Mouse (Mus musculus): ENCODE data around the gene Gm20518. TPM values are rescaled to one million over a fixed set of nuclear protein-coding genes. Genes with fewer than 3 reads are reported as not detected.

The Gm20518 gene
- total and polyA plus RNA-seq, 2 experiments = 0.09 to 0.34 TPM

DNA sequence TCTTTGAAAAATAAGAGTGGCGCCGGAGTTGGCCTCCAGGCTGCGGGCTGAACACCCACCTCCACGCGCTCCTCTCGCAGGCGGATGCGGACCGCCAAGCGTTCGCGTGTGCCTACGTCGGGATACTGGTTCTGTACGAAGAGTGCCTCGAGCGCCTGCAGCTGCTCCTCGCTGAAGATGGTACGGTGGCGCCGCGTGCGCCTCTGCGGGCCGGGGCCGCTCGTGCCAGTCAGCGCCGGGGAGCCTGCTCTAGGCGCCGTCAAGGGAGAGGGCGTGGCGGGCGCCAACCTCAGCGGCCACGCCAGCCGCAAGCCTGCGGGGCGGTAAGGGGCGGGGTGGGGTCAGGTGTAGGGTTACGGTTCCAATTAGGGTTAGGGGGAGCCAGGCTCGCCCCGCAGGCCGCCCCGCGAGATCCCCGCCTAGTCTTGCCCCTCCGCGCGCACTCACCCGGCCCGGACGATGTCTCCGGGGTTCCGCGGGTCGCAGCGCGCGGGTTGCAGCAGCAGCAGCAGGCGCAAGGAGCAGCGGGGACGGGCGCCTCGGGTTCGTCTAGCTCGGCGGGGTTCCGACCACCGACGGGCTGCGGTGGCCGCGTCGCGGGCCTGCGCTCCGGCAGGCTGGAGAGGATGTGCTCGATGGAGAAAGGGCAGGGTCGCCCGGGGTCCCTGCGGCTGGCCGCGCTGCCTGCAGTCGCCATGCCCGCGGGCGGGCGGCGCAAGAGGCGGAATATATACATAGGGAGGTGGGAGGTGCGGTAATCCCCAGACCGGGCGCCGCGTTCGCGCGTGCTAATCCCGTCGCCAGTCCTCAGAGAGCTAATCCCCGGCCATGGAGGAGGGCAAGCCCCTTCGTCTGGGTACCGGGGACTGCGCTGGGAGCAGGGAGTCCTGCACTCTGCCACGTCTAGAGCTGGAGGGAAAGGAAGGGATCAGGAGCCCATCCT, 23.1 kb upstream of the Gm20518 start, which contains the start of gene Gsc2:
TSS of gene Gsc2 (minus strand) at position 753 of the 943 bp plus-strand sequence.
- WGBS = 3% methylated on average over 106 of the region's 106 CpGs
- peaks cover 4% of the 10 kb centered on the region; the same call in 1 of the 2 replicates for H3K79me2 ChIP-seq (ENCODE audit: control insufficient read depth, insufficient read depth, low read length)
- H3K4me1 ChIP-seq (ENCODE audit: control insufficient read depth, insufficient read depth, low read length) = peaks cover 4% of the 10 kb centered on the region; the same call in 1 of the 2 replicates
- peaks cover 11% of the 10 kb centered on the region for H3K27me3 ChIP-seq (ENCODE audit: control insufficient read depth, insufficient read depth, low read length)
- H3K9ac ChIP-seq (ENCODE audit: low read depth, low read length) = no peak within 1 kb of the TSS
- H3K27ac ChIP-seq (replicated peaks; ENCODE audit: insufficient read depth, low read depth, low read length) = no peak within 1 kb of the TSS
- H3K4me3 ChIP-seq (ENCODE audit: insufficient read depth, low read depth, low read length) = peak within 1 kb of the TSS; percentile 16; the same call in 1 of the 2 replicates
- H3K36me3 ChIP-seq (ENCODE audit: control insufficient read depth, insufficient read depth, low read length) = no peaks in the 10 kb centered on the region
- no peak for DNase-seq (ENCODE audit: extremely low read depth, low read depth, low spot score)
- TF ChIP-seq POLR2A (IDR thresholded peaks at IDR 0.05; ENCODE audit: extremely low read depth, insufficient read depth, low read length) (no peak), CTCF (IDR thresholded peaks at IDR 0.05; ENCODE audit: low read depth, low read length) (no peak)

- peaks cover 4% of the 10 kb centered on the region; the same call in 1 of the 2 replicates for H3K4me1 ChIP-seq (ENCODE audit: control insufficient read depth, insufficient read depth, low read length)
- peaks cover 17% of the 10 kb centered on the region for H3K36me3 ChIP-seq (ENCODE audit: control insufficient read depth, insufficient read depth, low read length)
- TF ChIP-seq CTCF (IDR thresholded peaks at IDR 0.05; ENCODE audit: low read depth, low read length) (peak; percentile 64; the same call in 1 of the 2 replicates), POLR2A (IDR thresholded peaks at IDR 0.05; ENCODE audit: extremely low read depth, insufficient read depth, low read length) (0 out of 2 replicates have a peak, but pooled peaks have one; percentile 38)
- peaks cover 11% of the 10 kb centered on the region for H3K27me3 ChIP-seq (ENCODE audit: control insufficient read depth, insufficient read depth, low read length)
- under 1% methylated on average over 35 of the region's 35 CpGs for WGBS
- DNase-seq (ENCODE audit: extremely low read depth, low read depth, low spot score) = peak; percentile 85
- H3K4me3 ChIP-seq (ENCODE audit: insufficient read depth, low read depth, low read length) = peak within 1 kb of the TSS; percentile 97
- peak within 1 kb of the TSS; percentile 76 for H3K27ac ChIP-seq (replicated peaks; ENCODE audit: insufficient read depth, low read depth, low read length)
- peaks cover 4% of the 10 kb centered on the region; the same call in 1 of the 2 replicates for H3K79me2 ChIP-seq (ENCODE audit: control insufficient read depth, insufficient read depth, low read length)
- peak within 1 kb of the TSS; percentile 85 for H3K9ac ChIP-seq (ENCODE audit: low read depth, low read length)
Measured at GRCm38 (mm10) chr16:17911052-17911595, 19.7 kb upstream of the Gm20518 start, which contains the start of gene Ess2. Ess2 (minus strand) TSS chr16:17911348.

- no peaks in the 10 kb centered on the region for H3K4me1 ChIP-seq (ENCODE audit: control insufficient read depth, insufficient read depth, low read length)
- H3K27ac ChIP-seq (replicated peaks; ENCODE audit: insufficient read depth, low read depth, low read length) = no peak within 1 kb of the TSS
- TF ChIP-seq POLR2A (IDR thresholded peaks at IDR 0.05; ENCODE audit: extremely low read depth, insufficient read depth, low read length) (no peak), CTCF (IDR thresholded peaks at IDR 0.05; ENCODE audit: low read depth, low read length) (no peak)
- no peaks in the 10 kb centered on the region for H3K79me2 ChIP-seq (ENCODE audit: control insufficient read depth, insufficient read depth, low read length)
- peaks cover 11% of the 10 kb centered on the region for H3K36me3 ChIP-seq (ENCODE audit: control insufficient read depth, insufficient read depth, low read length)
- 94% methylated on average over 14 of the region's 14 CpGs for WGBS
- H3K4me3 ChIP-seq (ENCODE audit: insufficient read depth, low read depth, low read length) = no peak within 1 kb of the TSS
- H3K9ac ChIP-seq (ENCODE audit: low read depth, low read length) = no peak within 1 kb of the TSS
- no peaks in the 10 kb centered on the region for H3K27me3 ChIP-seq (ENCODE audit: control insufficient read depth, insufficient read depth, low read length)
- DNase-seq (ENCODE audit: extremely low read depth, low read depth, low spot score) = no peak
Measured at GRCm38 (mm10) chr16:17898462-17898861, 7.0 kb upstream of the Gm20518 start, which contains the start of the genes Dgcr2 and Tssk2. Dgcr2 (minus strand) TSS chr16:17898562. Tssk2 (plus strand) TSS chr16:17898637.

DNA sequence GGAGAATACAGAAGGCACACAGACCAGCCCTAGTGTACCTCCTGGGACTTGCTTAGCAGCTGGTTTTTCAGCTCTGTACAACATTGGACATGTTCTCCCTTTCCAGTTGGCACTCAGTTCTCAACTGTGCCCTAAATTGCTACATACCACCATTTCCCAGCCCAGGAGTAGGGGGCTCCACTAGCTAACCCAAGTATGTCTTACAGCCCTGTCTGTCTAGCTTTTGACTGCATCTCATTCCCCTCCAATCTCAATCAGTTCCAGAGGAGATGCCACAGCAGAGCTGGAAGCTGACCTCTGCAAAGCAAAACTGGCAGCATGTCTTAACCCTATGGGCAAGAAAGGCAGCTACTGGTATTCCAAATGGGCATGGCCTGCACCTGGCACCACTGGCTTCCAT, 4.6 kb upstream of the Gm20518 start:
- H3K79me2 ChIP-seq (ENCODE audit: control insufficient read depth, insufficient read depth, low read length) = peaks cover 4% of the 10 kb centered on the region; the same call in 1 of the 2 replicates
- peaks cover under 1% of the 10 kb centered on the region for H3K36me3 ChIP-seq (ENCODE audit: control insufficient read depth, insufficient read depth, low read length)
- TF ChIP-seq POLR2A (IDR thresholded peaks at IDR 0.05; ENCODE audit: extremely low read depth, insufficient read depth, low read length) = no peak
- TF ChIP-seq CTCF (IDR thresholded peaks at IDR 0.05; ENCODE audit: low read depth, low read length) = no peak
- no peak overlapping the region for H3K9ac ChIP-seq (ENCODE audit: low read depth, low read length)
- no peak overlapping the region for H3K27ac ChIP-seq (replicated peaks; ENCODE audit: insufficient read depth, low read depth, low read length)
- peaks cover 5% of the 10 kb centered on the region for H3K4me1 ChIP-seq (ENCODE audit: control insufficient read depth, insufficient read depth, low read length)
- H3K4me3 ChIP-seq (ENCODE audit: insufficient read depth, low read depth, low read length) = no peak overlapping the region
- no peak for DNase-seq (ENCODE audit: extremely low read depth, low read depth, low spot score)
- H3K27me3 ChIP-seq (ENCODE audit: control insufficient read depth, insufficient read depth, low read length) = no peaks in the 10 kb centered on the region

- H3K4me1 ChIP-seq (ENCODE audit: control insufficient read depth, insufficient read depth, low read length) = peaks cover 13% of the 10 kb centered on the region
- H3K36me3 ChIP-seq (ENCODE audit: control insufficient read depth, insufficient read depth, low read length) = no peaks in the 10 kb centered on the region
- TF ChIP-seq CTCF (IDR thresholded peaks at IDR 0.05; ENCODE audit: low read depth, low read length) (no peak), POLR2A (IDR thresholded peaks at IDR 0.05; ENCODE audit: extremely low read depth, insufficient read depth, low read length) (no peak)
- H3K4me3 ChIP-seq (ENCODE audit: insufficient read depth, low read depth, low read length) = no peak within 1 kb of the TSS
- no peaks in the 10 kb centered on the region for H3K27me3 ChIP-seq (ENCODE audit: control insufficient read depth, insufficient read depth, low read length)
- WGBS = 41% methylated on average over 2 of the region's 2 CpGs
- peaks cover 19% of the 10 kb centered on the region; the same call in 1 of the 2 replicates for H3K79me2 ChIP-seq (ENCODE audit: control insufficient read depth, insufficient read depth, low read length)
- H3K27ac ChIP-seq (replicated peaks; ENCODE audit: insufficient read depth, low read depth, low read length) = no peak within 1 kb of the TSS
- no peak within 1 kb of the TSS for H3K9ac ChIP-seq (ENCODE audit: low read depth, low read length)
- no peak for DNase-seq (ENCODE audit: extremely low read depth, low read depth, low spot score)
Measured at GRCm38 (mm10) chr16:17893923-17894322, 2.5 kb upstream of the Gm20518 start, which contains the start of gene Tssk1. Tssk1 (plus strand) TSS chr16:17894223.
